Mouse (Mus musculus) erythroid progenitor cell, adult 5-6 weeks (primary cell): Measurements from ENCODE around the gene Cds2. TPM values are rescaled to one million over a fixed set of nuclear protein-coding genes. Genes with fewer than 3 reads are reported as not detected.
"Not testable (repeated sequence)": the region's sequence is repeated elsewhere in the genome, so short reads cannot be mapped to it uniquely, and the experiment has no call there.

ENCODE experiments used
- ATAC-seq: replicated peaks from 2 replicates; pipeline ENCODE4 v1.8.0; 2016; ENCODE audit warnings: moderate number of reproducible peaks, mild to moderate bottlenecking, moderate TSS enrichment, inconsistent platforms; ENCODE audit not compliant: poor library complexity, low FRiP score, severe bottlenecking
- total RNA-seq, 2 experiments: library from RNA; stranded (forward) in 1 of 2; stranded (reverse) in 1 of 2; fragments of 150-400 nt in 1 of 2; fragments of 186-747, 209-891 nt in 1 of 2; gene quantifications; 2 replicates each; pipeline versions ENCODE4 v1.2.3 to v1.2.4; 2015 to 2017; ENCODE audit warnings: low replicate concordance in 2 of 2

Cds2 gene
- total RNA-seq (2015; ENCODE audit: low replicate concordance): 12.6 and 16.2 TPM in 2 replicates
- total RNA-seq (2017; ENCODE audit: low replicate concordance): 5.9 and 7.9 TPM in 2 replicates

DNA sequence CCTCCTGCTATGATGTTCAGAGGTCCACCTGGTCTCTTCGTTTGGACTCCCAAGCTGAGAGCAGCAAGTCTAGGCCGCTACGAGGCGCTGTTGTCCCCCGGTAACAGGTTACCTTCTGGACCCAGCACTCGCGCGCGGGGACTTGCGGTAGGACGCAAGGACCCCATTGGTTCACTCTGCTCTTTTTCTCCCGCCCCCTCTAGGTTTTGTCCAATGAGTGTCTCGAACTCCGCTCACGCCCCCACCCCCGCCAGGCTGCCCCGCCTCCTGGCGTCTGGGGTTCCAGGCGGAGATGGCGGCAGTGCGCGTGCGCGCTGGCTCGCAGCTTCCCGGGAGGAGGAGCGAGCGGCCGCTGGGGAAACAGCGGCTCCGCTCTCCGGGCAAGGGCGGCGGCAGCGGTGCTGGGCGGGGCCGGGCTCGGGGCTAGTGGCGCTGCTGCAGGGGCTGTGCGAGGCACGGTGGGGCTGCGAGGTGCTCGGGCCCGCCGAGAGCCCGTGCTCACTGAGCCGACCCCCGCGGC, at the start of gene Cds2:
Gene Cds2, plus strand, starts transcription at position 270 of the 520 bp plus-strand sequence.
- ATAC-seq: peak; percentile 97

DNA sequence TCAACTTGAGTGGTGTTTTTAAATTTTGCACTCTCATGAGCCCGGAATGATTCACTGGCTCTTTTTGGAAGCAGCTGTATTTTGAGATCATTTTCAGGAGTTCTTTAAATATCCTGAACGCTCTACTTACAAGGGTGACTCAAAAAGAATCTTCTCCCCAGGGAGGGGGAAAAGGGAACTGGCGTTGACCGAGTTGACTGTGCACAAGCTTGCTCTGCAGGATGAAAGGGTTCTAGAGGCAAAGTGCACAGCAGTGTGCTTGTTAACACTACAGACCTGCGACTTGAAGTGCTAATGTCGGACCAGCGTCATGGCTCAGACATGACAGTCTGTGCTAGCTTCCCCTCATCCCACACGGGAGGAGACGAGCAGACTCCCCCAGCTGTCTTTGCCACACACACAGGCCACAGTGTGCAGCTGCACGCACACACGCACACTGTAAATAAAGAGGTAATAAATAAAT, 41.3 kb upstream of the Cds2 start:
- no peak for ATAC-seq

DNA sequence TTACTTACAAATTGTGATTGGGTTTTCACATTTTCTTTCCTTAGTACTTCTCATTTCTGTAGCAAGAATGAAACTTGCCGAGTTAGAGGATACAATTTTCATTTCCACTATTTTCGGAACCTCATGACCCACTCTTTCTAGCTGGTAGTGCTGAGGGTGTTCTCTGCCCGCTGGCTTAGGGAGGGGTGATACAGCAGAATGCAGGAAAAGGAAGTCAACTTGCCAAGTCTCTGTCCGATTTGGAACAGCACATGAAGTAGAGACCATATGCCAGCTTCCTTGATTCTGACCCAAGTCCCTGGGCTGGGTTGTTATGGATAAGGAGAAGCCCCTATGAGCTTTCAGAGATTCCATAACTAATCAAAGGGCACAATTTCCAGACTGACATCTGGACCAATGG, 38.6 kb upstream of the Cds2 start:
- no peak for ATAC-seq

DNA sequence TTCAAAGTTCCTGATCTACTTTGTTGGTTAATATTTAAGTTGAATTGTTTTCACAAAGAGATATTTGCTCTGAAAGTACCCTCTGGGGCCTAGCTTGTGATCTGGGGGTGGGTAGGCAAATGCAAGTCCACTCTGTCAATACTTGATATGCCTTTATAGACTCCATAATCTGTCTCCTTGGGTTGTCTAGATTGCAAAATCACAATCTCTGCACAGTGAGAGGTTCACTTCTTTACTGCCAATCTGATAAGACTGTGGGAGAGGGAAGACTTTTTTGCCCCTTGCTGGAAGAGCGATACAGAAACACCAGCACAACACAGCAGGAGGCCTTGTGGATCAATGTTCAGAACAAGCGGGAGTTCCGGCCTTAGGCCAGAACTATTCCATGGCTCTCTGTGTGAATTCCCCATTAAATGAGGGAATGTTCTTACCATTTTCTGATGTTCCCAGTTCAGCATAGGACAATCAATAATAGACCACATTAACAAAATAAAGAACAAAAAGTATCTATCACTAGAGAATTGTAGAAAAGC, 30.5 kb upstream of the Cds2 start:
- no peak for ATAC-seq

DNA sequence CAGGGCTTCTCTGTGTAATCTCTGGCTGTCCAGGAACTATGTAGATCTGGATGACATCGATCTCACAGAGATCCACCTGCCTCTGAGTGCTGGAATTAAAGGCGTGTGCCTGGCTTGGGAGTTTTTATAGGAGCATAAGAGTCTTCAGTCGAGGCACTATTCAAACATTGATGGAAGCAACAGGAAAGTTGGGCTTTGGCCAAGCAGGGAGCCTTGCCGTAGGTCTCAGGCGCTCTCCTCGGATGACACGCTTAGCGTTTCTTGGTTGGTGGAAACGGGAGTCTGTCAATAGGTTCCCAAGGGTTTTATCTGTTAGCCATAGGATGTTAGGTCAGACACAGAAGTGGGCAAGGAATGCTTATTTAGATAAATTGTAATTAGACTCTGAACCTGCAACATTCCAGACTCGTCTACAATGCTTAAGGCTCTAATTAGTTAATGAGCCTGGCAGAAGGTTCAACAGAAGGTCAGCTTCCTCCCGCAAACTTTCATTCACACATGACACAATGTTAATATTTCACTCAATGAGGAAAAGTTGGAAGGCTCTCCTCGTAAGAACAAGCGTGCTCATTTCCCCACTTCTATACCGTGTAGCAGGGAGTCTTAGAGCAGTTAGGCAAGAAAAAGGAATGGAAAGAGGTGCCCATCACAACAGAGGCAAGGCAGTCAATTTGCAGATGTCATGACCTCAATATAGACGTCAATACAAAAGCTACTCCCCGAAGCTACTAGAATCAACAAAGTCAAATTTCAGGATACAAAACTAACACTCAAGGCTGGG, 28.8 kb upstream of the Cds2 start:
- ATAC-seq: no peak

DNA sequence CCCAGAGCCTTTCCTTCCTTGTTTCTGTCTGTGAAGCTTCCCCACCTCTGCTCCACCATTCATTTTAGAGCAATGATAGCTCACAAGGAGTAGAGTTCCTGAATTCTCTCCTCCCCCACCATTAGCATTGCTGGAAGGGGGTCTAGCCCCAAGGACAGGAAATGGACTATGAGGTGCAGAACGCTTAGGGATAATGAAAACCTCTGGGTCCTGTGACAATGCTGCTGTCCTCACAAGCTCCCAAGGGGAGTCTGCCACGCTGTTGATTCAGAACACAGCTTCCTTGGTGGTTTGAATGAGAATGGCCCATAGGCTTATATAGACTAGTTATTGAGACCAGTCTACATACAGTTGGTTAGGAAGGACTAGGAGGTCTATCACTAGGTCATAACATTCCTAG, 27.7 kb upstream of the Cds2 start:
- ATAC-seq: no peak

DNA sequence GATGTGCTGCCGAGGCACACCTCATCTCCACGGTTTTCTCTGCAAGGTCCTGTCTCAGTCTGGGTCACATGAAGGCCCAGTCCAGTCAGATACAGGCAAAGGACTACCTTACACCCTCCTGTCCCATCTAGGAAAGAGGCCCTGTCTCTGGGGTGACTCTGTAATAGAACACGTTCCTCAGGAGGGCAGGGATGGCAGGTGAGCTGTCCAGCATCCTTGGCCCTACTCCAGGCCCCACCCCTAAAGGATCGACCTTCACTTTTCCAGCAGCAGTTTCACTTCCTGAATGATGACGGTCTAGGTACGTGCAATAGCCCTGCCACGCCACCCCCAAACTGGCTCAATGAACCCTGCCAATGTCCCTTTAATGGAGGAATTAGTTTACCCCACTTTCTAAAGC, 27.0 kb upstream of the Cds2 start:
- 0 out of 2 replicates have a peak, but pooled peaks have one; percentile 18 for ATAC-seq

DNA sequence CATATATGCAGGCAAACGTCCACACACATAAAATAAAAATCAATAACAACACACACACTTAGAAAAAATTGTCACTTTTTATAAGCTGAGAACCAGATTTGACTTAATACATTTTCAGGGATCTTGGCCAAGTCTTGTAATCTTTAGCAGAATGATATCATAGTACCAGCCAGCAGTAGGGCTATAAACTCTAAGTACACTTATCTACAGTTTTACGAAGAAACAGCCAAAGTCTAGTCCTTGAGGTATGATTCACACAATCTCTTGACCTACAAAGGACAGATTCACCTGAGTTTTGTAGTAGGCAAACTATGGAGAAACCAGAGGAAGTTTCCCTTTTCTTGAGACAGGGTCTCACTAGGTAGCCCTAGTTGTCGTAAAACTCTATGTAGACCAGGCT, 23.5 kb upstream of the Cds2 start:
- not testable (repeated sequence) for ATAC-seq

DNA sequence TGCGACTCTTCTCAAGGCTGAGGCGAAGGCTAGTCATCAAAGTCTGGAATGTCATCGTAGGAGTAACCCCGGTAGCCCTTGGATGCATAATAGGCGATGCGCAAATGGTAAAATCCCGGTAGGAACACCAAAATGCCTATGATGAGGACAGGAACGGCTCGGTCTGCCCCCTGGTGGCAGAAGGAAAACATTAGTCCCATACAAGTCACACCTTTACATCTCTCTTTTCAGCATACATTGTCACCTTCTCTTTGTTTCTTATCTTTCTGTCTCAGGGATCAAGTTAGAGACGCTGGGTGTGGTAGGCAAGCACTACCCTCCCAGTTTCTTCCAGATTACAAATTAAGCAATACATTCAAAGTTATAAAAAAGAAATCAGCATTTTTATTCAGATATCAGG, 22.5 kb upstream of the Cds2 start:
- peak; percentile 59; the same call in 1 of the 2 replicates for ATAC-seq

DNA sequence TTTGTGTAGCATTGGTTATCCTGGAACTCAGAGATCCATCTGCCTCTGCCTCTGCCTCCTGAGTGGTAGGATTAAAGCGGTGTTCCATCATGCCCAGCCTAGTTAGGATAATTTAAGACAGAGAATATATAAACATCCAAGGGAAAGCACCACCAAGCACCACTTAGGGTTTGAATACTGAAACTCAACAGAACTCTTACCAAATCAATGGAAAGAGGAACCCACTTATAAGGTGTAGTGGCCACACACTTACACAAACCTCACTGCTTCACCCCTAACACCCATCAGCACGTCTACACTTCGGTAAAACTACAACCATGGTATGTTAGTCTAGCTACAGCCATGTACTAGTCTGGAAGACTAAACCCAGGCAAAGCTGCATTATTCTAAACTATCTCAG, 19.6 kb upstream of the Cds2 start:
- ATAC-seq: no peak

DNA sequence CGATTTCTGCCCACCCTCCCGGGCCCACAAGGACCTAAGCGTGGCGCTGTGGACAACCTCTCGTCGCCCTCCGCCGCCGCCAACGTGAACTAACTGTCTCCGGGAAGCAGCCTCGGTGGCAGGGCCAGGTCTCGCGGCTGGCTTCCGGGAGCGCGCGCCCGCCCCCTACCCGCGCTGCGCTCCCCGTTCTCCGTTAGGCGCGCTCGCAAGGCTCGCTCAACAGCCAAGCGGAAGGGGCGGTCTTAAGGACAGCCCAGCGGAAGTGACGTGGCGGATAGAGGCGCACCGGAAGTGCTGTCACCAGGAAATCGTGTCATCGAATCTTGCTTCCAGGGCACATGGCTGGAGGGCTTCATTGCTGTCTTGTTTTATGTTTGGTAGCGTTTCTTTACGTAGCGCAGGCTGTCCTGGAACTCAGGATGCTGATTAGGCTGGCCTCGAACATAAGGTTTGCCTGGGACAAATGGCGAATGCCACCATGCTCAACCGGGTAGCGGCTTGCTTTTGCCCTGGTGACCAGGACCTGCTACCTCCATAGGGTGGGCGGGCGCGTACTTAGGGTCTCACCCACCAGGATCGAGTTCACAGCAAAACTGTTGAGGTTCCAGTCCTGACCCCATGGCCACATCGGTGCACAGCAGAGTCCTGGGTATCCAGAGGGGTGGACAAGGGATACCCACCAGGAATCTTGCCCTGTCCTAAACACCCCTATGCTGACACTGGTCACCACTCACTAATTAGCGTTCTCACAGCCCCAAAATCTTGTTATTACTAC, 15.2 kb upstream of the Cds2 start, which contains the start of gene Tmem230:
Gene Tmem230, minus strand, starts transcription at position 269 of the 775 bp plus-strand sequence.
- peak; percentile 87 for ATAC-seq

DNA sequence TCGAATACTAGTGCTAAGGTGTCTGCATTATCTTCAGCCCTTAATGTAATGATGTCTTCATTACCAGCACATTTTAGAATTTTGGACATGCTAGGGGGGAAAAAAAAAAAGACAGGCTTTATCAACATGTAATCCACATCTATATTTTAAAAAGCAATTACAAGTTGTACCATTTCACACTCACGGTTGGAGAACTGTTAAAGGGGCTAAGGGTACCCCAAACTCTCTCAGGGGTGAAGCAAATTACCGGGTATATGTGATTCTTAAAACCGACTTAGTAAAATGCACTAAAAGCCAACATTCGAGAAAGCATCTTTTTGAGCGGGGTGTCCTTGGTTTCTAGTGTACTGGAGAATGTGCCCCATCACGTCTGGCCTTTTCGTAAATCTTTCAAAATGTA, 11.0 kb upstream of the Cds2 start:
- ATAC-seq: no peak

DNA sequence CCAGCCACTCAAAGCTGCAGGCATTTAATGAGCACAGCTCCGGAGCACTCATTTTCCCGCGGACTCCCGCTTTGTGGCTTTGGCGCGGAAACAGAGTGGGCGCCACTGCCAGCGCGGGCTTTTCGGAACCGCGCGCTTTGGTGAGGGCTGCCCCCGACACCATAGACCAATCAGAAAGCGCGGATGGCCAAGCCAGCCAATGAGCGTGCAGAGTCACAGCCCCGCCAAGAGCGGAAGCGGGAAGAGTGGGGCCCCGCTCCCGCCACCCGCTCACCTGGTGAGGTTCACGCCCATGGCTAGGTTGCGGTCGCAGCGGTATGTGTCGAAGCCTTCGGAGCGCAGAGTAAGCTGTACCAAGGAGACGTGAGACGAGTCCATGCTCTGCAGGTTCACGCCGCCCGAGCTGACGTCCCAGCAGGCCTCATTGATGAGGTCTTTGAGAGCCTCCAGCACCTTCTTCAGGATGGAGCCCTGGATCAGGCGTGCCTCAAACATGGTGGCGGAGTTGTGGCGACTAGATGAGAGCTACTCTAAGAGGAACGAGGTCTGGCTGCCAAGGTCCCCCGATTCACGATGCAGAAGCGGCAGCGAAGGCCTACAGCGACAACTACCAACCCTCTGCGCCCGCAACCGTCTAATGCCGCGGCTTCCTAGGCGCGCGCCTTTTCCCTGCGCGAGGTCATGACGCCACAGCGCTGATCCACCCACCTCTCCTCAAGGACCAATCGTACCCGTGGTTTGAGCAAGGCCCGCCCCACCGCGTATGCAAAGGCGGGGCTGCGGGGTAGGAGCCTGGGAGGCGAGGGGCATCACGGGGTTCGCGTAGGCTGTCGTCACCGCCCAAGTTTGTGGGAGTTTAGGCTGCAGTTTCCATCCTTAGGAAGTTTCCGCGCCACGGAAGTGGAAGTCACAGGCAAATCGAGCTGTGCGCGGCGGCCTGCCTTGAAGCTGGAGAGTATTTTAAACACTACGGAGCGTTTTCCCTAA, 10.1 kb upstream of the Cds2 start, which contains the start of gene Pcna:
Gene Pcna, minus strand, starts transcription at position 773 of the 987 bp plus-strand sequence.
- ATAC-seq: peak; percentile 94

DNA sequence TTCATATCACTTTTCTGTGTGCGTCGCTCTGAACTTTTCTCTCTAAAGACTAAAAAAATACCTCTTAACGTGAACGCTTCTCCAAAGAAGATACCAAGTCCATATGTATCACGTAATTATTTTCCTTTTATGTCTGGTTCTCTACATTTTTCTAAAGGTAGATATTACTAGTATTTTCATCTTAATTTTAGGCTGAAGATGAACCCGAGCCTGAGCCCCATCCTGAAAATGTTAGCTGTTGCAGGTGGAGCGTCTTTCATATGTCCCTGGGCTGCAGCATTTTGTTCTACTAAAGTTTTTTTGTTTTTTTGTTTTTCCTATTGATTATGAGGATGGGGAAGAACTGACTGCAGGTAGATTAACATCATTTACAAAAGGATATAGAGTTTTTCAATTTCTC, 9.3 kb upstream of the Cds2 start:
- no peak for ATAC-seq

DNA sequence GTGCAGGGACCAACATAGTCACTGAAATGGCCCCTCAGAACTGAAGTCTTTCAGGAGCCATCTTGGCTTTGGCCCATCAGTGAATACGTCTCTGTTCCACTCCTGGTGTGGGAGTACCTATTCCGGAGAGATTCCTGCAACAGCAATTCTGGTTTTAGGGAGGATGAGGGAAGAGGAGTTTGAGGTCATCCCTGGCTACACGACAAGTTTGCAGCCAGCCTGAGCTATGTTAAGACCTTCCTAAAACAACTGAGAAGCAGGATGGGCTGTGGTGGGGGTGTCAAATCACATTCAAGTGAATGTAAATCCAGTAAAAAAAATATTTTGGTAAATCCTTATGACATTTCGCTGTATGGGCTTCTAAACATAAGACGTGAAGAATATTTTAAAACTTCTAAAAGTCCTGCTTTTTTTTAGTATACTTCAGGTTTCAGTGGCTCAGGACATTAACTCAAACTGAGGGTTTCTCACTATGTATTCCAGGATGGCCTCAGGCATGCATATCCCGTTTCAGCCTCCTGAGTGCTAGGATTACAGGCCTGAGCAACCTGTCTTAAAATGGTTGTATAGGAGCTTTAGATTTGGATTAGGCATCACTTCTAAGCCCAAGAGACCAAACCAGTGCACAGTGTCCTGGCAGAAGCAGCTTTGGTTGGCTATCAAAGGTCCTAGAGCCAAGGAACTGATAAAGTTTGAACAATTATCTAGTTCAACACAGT, 5.4 kb upstream of the Cds2 start:
- no peak for ATAC-seq

DNA sequence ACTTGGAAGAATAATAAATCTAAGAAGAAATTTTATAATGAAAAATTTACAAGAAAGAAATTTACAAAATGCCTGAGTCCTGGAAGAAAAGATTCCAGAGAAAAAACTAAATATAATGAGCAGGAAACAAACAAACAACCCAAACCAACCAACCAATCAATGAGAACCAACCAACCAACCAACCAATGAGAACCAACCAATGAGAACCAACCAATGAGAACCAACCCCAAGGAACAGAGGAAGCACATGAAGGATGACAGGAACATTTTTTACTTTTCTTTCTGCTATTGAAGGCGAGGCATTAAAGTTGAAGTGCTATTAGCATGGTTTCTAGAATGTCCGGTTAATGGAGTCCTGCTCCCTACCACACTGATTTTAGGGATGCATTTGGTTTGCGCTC, 2.3 kb upstream of the Cds2 start:
- ATAC-seq: no peak

DNA sequence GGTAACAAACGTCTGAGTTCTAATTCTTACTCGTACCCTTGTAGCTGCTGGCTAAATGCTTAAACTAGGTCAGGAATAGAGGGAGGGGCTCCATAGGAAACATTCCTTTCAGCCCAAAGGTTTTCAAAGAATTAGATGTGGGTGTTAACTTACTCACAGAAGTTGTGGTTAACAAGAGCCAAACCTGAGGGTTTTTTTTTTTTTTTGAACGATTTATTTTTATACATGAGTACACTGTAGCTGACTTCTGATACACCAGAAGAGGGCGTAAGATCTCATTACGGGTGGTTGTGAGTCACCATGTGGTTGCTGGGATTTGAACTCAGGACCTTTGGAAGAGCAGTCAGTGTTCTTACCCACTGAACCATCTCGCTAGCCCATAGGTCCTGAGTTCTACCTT, 773 bp upstream of the Cds2 start:
- no peak for ATAC-seq

DNA sequence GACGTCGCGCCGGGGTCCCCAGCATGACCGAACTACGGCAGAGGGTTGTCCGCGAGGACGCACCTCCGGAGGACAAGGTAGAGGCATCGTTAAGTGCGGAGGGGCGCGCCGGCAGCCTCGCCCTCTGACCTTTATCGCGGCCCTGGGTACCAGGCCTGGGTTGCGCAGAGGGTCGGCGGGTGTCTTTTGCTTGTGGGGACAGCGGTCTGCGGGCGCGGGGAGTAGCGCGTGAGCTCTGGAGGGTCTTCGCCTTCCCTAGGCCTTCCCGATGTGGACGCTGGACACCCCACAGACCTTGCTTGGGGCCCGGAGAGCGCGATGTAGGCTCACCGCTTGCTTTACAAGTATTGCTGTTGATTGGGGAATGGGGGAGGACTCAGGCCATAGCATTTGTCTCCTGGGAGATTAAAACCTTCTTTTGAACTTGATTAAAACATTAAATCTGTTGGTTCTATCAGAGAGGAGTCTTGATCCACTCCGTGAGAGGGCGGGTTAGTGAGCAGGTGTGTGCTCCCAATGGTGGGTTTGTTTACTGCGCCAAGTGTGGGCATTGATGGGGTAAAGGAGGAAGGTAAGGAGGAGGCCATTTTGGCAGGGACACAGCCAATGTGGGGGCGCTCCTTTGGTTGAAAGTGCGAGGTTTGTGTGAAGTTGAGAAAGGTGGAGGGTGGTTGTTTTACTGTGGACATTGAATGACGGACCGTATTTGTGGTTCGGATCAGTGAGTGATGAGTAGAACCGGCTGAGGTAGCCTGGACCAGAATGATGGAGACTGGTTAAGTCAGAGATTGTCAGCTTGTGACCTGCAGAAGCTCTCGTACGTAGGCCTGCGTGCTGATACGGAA, 695 bp downstream of the Cds2 start:
- ATAC-seq: peak; percentile 31
